Mouse (Mus musculus): ENCODE measurements around the gene E2f4. TPM values are rescaled to one million over a fixed set of nuclear protein-coding genes. Genes with fewer than 3 reads are reported as not detected.

The E2f4 gene
- polyA plus RNA-seq, 1 experiment from 2014 or later: 41.6 TPM

MicroRNAs encoded within 50 kb of the gene (microRNA counts, 519-probe panel; counts per million panel counts)
- microRNA mmu-miR-328: 2,703 counts per million, percentile 64 among the panel's probes with 10 or more counts

Small RNAs within 50 kb of the gene (microRNA-seq; reads per million reads assigned to microRNA genes)
- gene Gm27320: not detected
- 238 reads per million, percentile 66 among the genes with 10 or more reads in this experiment for gene Mir328

Other genes with a start within 250 kb of the E2f4 start
- gene Ces3a, start 249.1 kb upstream of the E2f4 start, polyA plus RNA-seq (2015; fragmentation: Nextera tagmentation; extraction: Ambion mirVana): not detected in 2 replicates
- gene Ces3b, start 213.9 kb upstream of the E2f4 start, polyA plus RNA-seq (2015; fragmentation: Nextera tagmentation; extraction: Ambion mirVana): not detected in 2 replicates
- gene Ces4a, start 165.9 kb upstream of the E2f4 start, polyA plus RNA-seq (2015; fragmentation: Nextera tagmentation; extraction: Ambion mirVana): 0.18 TPM in 1 of 2 replicates, not detected in the other
- gene Cbfb, start 127.0 kb upstream of the E2f4 start, polyA plus RNA-seq (2015; fragmentation: Nextera tagmentation; extraction: Ambion mirVana): 34.0 and 38.6 TPM in 2 replicates
- 27.7 and 30.3 TPM in 2 replicates for gene D230025D16Rik, start 72.5 kb upstream of the E2f4 start, polyA plus RNA-seq (2015; fragmentation: Nextera tagmentation; extraction: Ambion mirVana)
- 12.3 and 12.4 TPM in 2 replicates for gene B3gnt9, start 42.5 kb upstream of the E2f4 start, polyA plus RNA-seq (2015; fragmentation: Nextera tagmentation; extraction: Ambion mirVana)
- gene Tradd, start 33.1 kb upstream of the E2f4 start, polyA plus RNA-seq (2015; fragmentation: Nextera tagmentation; extraction: Ambion mirVana): 20.7 and 24.3 TPM in 2 replicates
- gene Fbxl8, start 33.0 kb upstream of the E2f4 start, polyA plus RNA-seq (2015; fragmentation: Nextera tagmentation; extraction: Ambion mirVana): 1.9 and 3.0 TPM in 2 replicates
- 0.45 and 0.92 TPM in 2 replicates for gene Hsf4, start 27.9 kb upstream of the E2f4 start, polyA plus RNA-seq (2015; fragmentation: Nextera tagmentation; extraction: Ambion mirVana)
- 5.7 and 6.2 TPM in 2 replicates for gene Nol3, start 21.5 kb upstream of the E2f4 start, polyA plus RNA-seq (2015; fragmentation: Nextera tagmentation; extraction: Ambion mirVana)
- 104 and 122 TPM in 2 replicates for gene 4931428F04Rik, start 7.8 kb upstream of the E2f4 start, polyA plus RNA-seq (2015; fragmentation: Nextera tagmentation; extraction: Ambion mirVana)
- 10.6 and 11.3 TPM in 2 replicates for gene Exoc3l, start 1.6 kb upstream of the E2f4 start, polyA plus RNA-seq (2015; fragmentation: Nextera tagmentation; extraction: Ambion mirVana)
- 1.1 and 4.7 TPM in 2 replicates for gene Elmo3, start 7.9 kb downstream of the E2f4 start, polyA plus RNA-seq (2015; fragmentation: Nextera tagmentation; extraction: Ambion mirVana)
- gene Lrrc29, start 28.6 kb downstream of the E2f4 start, polyA plus RNA-seq (2015; fragmentation: Nextera tagmentation; extraction: Ambion mirVana): 0.55 and 1.2 TPM in 2 replicates
- 141 and 159 TPM in 2 replicates for gene Tmem208, start 28.7 kb downstream of the E2f4 start, polyA plus RNA-seq (2015; fragmentation: Nextera tagmentation; extraction: Ambion mirVana)
- gene Fhod1, start 50.3 kb downstream of the E2f4 start, polyA plus RNA-seq (2015; fragmentation: Nextera tagmentation; extraction: Ambion mirVana): 0.79 and 0.89 TPM in 2 replicates
- gene Slc9a5, start 51.2 kb downstream of the E2f4 start, polyA plus RNA-seq (2015; fragmentation: Nextera tagmentation; extraction: Ambion mirVana): 9.4 and 10.9 TPM in 2 replicates
- gene Plekhg4, start 75.6 kb downstream of the E2f4 start, polyA plus RNA-seq (2015; fragmentation: Nextera tagmentation; extraction: Ambion mirVana): 1.7 and 2.4 TPM in 2 replicates
- not detected in 2 replicates for gene Kctd19, start 115.8 kb downstream of the E2f4 start, polyA plus RNA-seq (2015; fragmentation: Nextera tagmentation; extraction: Ambion mirVana)
- 0.23 and 0.27 TPM in 2 replicates for gene Lrrc36, start 115.9 kb downstream of the E2f4 start, polyA plus RNA-seq (2015; fragmentation: Nextera tagmentation; extraction: Ambion mirVana)
- 253 and 288 TPM in 2 replicates for gene Tppp3, start 173.9 kb downstream of the E2f4 start, polyA plus RNA-seq (2015; fragmentation: Nextera tagmentation; extraction: Ambion mirVana)
- 36.6 and 36.8 TPM in 2 replicates for gene Zdhhc1, start 199.2 kb downstream of the E2f4 start, polyA plus RNA-seq (2015; fragmentation: Nextera tagmentation; extraction: Ambion mirVana)
- gene Hsd11b2, start 221.1 kb downstream of the E2f4 start, polyA plus RNA-seq (2015; fragmentation: Nextera tagmentation; extraction: Ambion mirVana): 1.0 and 1.1 TPM in 2 replicates

Data from neural tube, embryonic 15.5 days (tissue).